Mouse (Mus musculus) bone marrow, adult 2 months (tissue): ENCODE results near the gene Abcc5.

Source experiments
- CTCF ChIP-seq: fragments of 200-500 bp; IDR thresholded peaks from 2 replicates; pipeline ENCODE4 v1.5.1; 2011; ENCODE audit warnings: low read length, control low read depth; ENCODE audit not compliant: control insufficient read depth, insufficient read depth
- POLR2A ChIP-seq: fragments of 200-500 bp; IDR thresholded peaks from 2 replicates; pipeline ENCODE4 v1.6.1; 2011; ENCODE audit warnings: low read depth, mild to moderate bottlenecking, control low read depth, low read length, borderline replicate concordance; ENCODE audit not compliant: control insufficient read depth

DNA sequence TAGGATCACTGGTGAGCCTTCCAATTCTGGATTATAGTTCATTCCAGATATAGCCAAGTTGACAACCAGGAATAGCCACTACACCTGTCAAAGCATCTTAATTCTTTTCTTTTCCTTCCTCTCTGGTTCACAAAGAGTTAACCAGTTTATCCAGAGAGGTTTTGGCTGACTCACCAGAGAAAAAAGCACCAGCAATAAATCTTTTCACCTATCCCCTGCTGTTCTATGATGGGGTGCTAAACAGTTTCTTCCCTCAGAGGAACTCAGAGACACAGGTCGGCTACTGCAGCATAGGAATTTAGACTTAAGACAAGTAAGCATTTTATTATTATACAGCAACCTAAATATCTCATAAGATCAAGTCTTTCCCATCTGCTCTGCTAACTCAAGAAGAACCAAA, 29.9 kb upstream of the Abcc5 start:
- no peak for TF ChIP-seq CTCF
- TF ChIP-seq POLR2A: no peak
